Mouse (Mus musculus) lung, embryonic 15.5 days (tissue): Measurements from ENCODE around the gene Nr1h3. TPM values are rescaled to one million over a fixed set of nuclear protein-coding genes. Genes with fewer than 3 reads are reported as not detected.

Experiments
- ATAC-seq: fragments of 200-750 bp; cut with Nextera tagmentation; 2 replicates; pipeline ENCODE4 v1.8.0; 2017; ENCODE audit warnings: moderate number of reproducible peaks, borderline replicate concordance; ENCODE audit not compliant: low FRiP score, low TSS enrichment; ENCODE audit errors: extremely low read depth
- H3K27ac ChIP-seq: fragments of 300-500 bp; sonication (generic); 2 replicates; pipeline ENCODE4 v1.5.1; 2015; ENCODE audit warnings: moderate library complexity, mild to moderate bottlenecking, inconsistent platforms
- H3K27me3 ChIP-seq: fragments of 300-500 bp; sonication (generic); 2 replicates; pipeline ENCODE4 v1.6.1; 2015; ENCODE audit warnings: inconsistent platforms
- H3K36me3 ChIP-seq: fragments of 300-500 bp; sonication (generic); 2 replicates; pipeline ENCODE4 v1.6.1; 2015; ENCODE audit warnings: inconsistent platforms
- H3K4me1 ChIP-seq: fragments of 300-500 bp; sonication (generic); 2 replicates; pipeline ENCODE4 v1.6.1; 2015; ENCODE audit warnings: inconsistent platforms
- H3K4me2 ChIP-seq: fragments of 300-500 bp; sonication (generic); 2 replicates; pipeline ENCODE4 v1.6.1; 2015; ENCODE audit warnings: inconsistent platforms, mild to moderate bottlenecking, moderate library complexity
- H3K4me3 ChIP-seq: fragments of 300-500 bp; sonication (generic); 2 replicates; pipeline ENCODE4 v1.5.1; 2015; ENCODE audit warnings: mild to moderate bottlenecking, inconsistent platforms
- H3K9ac ChIP-seq: fragments of 300-500 bp; sonication (generic); 2 replicates; pipeline ENCODE4 v1.6.1; 2015; ENCODE audit warnings: inconsistent platforms
- H3K9me3 ChIP-seq: fragments of 300-500 bp; sonication (generic); 2 replicates; pipeline ENCODE4 v1.6.1; 2016; ENCODE audit warnings: inconsistent platforms
- WGBS: fragments of 180-500 bp; shearing (Covaris S2); methylation state at CpG from one replicate; pipeline ENCODE4 v1.1.7; 2015; 5-methylcytosine and 5-hydroxymethylcytosine counted together
- polyA plus RNA-seq: library from polyadenylated mRNA; unstranded; fragments of >200 nt; fragmentation: Nextera tagmentation; extraction: Ambion mirVana; gene quantifications from 2 replicates; pipeline ENCODE4 v1.2.1, GENCODE M21; 2015

Gene Nr1h3
- polyA plus RNA-seq, 1 experiment from 2014 or later: 22.8 TPM

- under 1% methylated on average over 9 of the region's 9 CpGs for WGBS
- peak; percentile 95 for ATAC-seq
Measured at GRCm38 (mm10) chr2:91183148-91183513, 19.5 kb downstream of the Nr1h3 start.

GRCm38 (mm10) chr2:91182405-91183147 lies 20.1 kb downstream of the Nr1h3 start:
- under 1% methylated on average over 81 of the region's 81 CpGs for WGBS
- Histone ChIP-seq H3K4me1 (peaks cover 14% of the 10 kb centered on the region), H3K36me3 (no peaks in the 10 kb centered on the region), H3K9me3 (no peaks in the 10 kb centered on the region), H3K27ac (peak overlapping the region; percentile 54), H3K4me2 (peak overlapping the region; percentile 84), H3K9ac (peak overlapping the region; percentile 60), H3K4me3 (peak overlapping the region; percentile 80), H3K27me3 (no peaks in the 10 kb centered on the region)
- ATAC-seq: peak; percentile 93

More at GRCm38 (mm10) chr2:91183148-91183513, 19.5 kb downstream of the Nr1h3 start:
- peak overlapping the region; percentile 80 for H3K4me3 ChIP-seq
- no peaks in the 10 kb centered on the region for H3K9me3 ChIP-seq
- H3K4me1 ChIP-seq: peaks cover 14% of the 10 kb centered on the region
- H3K27ac ChIP-seq: peak overlapping the region; percentile 54
- H3K4me2 ChIP-seq: peak overlapping the region; percentile 84
- H3K36me3 ChIP-seq: no peaks in the 10 kb centered on the region
- H3K27me3 ChIP-seq: no peaks in the 10 kb centered on the region
- H3K9ac ChIP-seq: peak overlapping the region; percentile 60

GRCm38 (mm10) chr2:91182016-91182404 lies 20.6 kb downstream of the Nr1h3 start:
- WGBS: 9% methylated on average over 8 of the region's 8 CpGs

GRCm38 (mm10) chr2:91180706-91181105 lies 21.9 kb downstream of the Nr1h3 start:
- ATAC-seq: no peak
- Histone ChIP-seq H3K27ac (no peak overlapping the region), H3K36me3 (0 out of 2 replicates have a peak, but pooled peaks cover 7% of the 10 kb centered on the region), H3K4me3 (no peak overlapping the region), H3K4me1 (peaks cover 14% of the 10 kb centered on the region), H3K27me3 (no peaks in the 10 kb centered on the region), H3K9ac (no peak overlapping the region), H3K9me3 (no peaks in the 10 kb centered on the region), H3K4me2 (no peak overlapping the region)
- 69% methylated on average over 5 of the region's 5 CpGs for WGBS

More at GRCm38 (mm10) chr2:91182016-91182404, 20.6 kb downstream of the Nr1h3 start:
- no peaks in the 10 kb centered on the region for H3K27me3 ChIP-seq
- peak overlapping the region; percentile 80 for H3K4me3 ChIP-seq
- H3K9me3 ChIP-seq: no peaks in the 10 kb centered on the region
- H3K4me1 ChIP-seq: peaks cover 14% of the 10 kb centered on the region
- no peak overlapping the region for H3K27ac ChIP-seq
- peak overlapping the region; percentile 60; the same call in 1 of the 2 replicates for H3K9ac ChIP-seq
- H3K36me3 ChIP-seq: no peaks in the 10 kb centered on the region
- ATAC-seq: no peak
- peak overlapping the region; percentile 84 for H3K4me2 ChIP-seq

- Histone ChIP-seq H3K4me2 (no peak overlapping the region), H3K9me3 (no peaks in the 10 kb centered on the region), H3K36me3 (peaks cover 10% of the 10 kb centered on the region; the same call in 1 of the 2 replicates), H3K27ac (no peak overlapping the region), H3K9ac (no peak overlapping the region), H3K27me3 (no peaks in the 10 kb centered on the region), H3K4me1 (peaks cover 14% of the 10 kb centered on the region), H3K4me3 (no peak overlapping the region)
- no peak for ATAC-seq
- WGBS: 34% methylated on average over 4 of the region's 4 CpGs
Measured at GRCm38 (mm10) chr2:91179825-91180224, 22.8 kb downstream of the Nr1h3 start.

- no peaks in the 10 kb centered on the region for H3K27me3 ChIP-seq
- ATAC-seq: no peak
- WGBS: 65% methylated on average over 6 of the region's 6 CpGs
- peaks cover 20% of the 10 kb centered on the region for H3K36me3 ChIP-seq
- no peaks in the 10 kb centered on the region for H3K4me1 ChIP-seq
- H3K27ac ChIP-seq: no peak overlapping the region
- no peak overlapping the region for H3K4me3 ChIP-seq
- no peak overlapping the region for H3K4me2 ChIP-seq
- H3K9me3 ChIP-seq: no peaks in the 10 kb centered on the region
- H3K9ac ChIP-seq: no peak overlapping the region
Measured at GRCm38 (mm10) chr2:91176234-91176633, 26.4 kb downstream of the Nr1h3 start.

GRCm38 (mm10) chr2:91175490-91175889 lies 27.1 kb downstream of the Nr1h3 start:
- no peak overlapping the region for H3K4me2 ChIP-seq
- H3K27ac ChIP-seq: no peak overlapping the region
- no peak overlapping the region for H3K4me3 ChIP-seq
- no peaks in the 10 kb centered on the region for H3K27me3 ChIP-seq
- no peak for ATAC-seq
- no peak overlapping the region for H3K9ac ChIP-seq
- 73% methylated on average over 4 of the region's 4 CpGs for WGBS
- H3K36me3 ChIP-seq: peaks cover 20% of the 10 kb centered on the region
- no peaks in the 10 kb centered on the region for H3K9me3 ChIP-seq
- no peaks in the 10 kb centered on the region for H3K4me1 ChIP-seq

- H3K36me3 ChIP-seq: peaks cover 24% of the 10 kb centered on the region
- WGBS: 53% methylated on average over 25 of the region's 25 CpGs
Measured at GRCm38 (mm10) chr2:91169587-91170322, 32.9 kb downstream of the Nr1h3 start.

GRCm38 (mm10) chr2:91167629-91168028 lies 35.0 kb downstream of the Nr1h3 start:
- Histone ChIP-seq H3K36me3 (peaks cover 22% of the 10 kb centered on the region), H3K4me3 (no peak overlapping the region), H3K9ac (no peak overlapping the region), H3K27ac (no peak overlapping the region), H3K9me3 (no peaks in the 10 kb centered on the region), H3K4me1 (no peaks in the 10 kb centered on the region), H3K4me2 (no peak overlapping the region), H3K27me3 (no peaks in the 10 kb centered on the region)
- WGBS: 63% methylated on average over 4 of the region's 4 CpGs
- no peak for ATAC-seq

More at GRCm38 (mm10) chr2:91169587-91170322, 32.9 kb downstream of the Nr1h3 start:
- H3K4me1 ChIP-seq: no peaks in the 10 kb centered on the region
- peak; percentile 68; the same call in 1 of the 2 replicates for ATAC-seq
- H3K9me3 ChIP-seq: no peaks in the 10 kb centered on the region
- H3K9ac ChIP-seq: no peak overlapping the region
- no peaks in the 10 kb centered on the region for H3K27me3 ChIP-seq
- H3K4me3 ChIP-seq: no peak overlapping the region
- peak overlapping the region; percentile 35 for H3K27ac ChIP-seq
- H3K4me2 ChIP-seq: peak overlapping the region; percentile 16; the same call in 1 of the 2 replicates

GRCm38 (mm10) chr2:91164991-91165390 lies 37.6 kb downstream of the Nr1h3 start:
- no peaks in the 10 kb centered on the region for H3K27me3 ChIP-seq
- no peak overlapping the region for H3K4me3 ChIP-seq
- no peak overlapping the region for H3K4me2 ChIP-seq
- H3K9ac ChIP-seq: no peak overlapping the region
- 0 out of 2 replicates have a peak, but pooled peaks cover 8% of the 10 kb centered on the region for H3K4me1 ChIP-seq
- ATAC-seq: no peak
- 75% methylated on average over 6 of the region's 6 CpGs for WGBS
- H3K9me3 ChIP-seq: no peaks in the 10 kb centered on the region
- peaks cover 19% of the 10 kb centered on the region; the same call in 1 of the 2 replicates for H3K36me3 ChIP-seq
- no peak overlapping the region for H3K27ac ChIP-seq

- no peak overlapping the region for H3K27ac ChIP-seq
- 81% methylated on average over 5 of the region's 5 CpGs for WGBS
- ATAC-seq: no peak
- H3K4me2 ChIP-seq: no peak overlapping the region
- peaks cover 22% of the 10 kb centered on the region; the same call in 1 of the 2 replicates for H3K36me3 ChIP-seq
- no peak overlapping the region for H3K4me3 ChIP-seq
- no peak overlapping the region for H3K9ac ChIP-seq
- no peaks in the 10 kb centered on the region for H3K27me3 ChIP-seq
- H3K9me3 ChIP-seq: no peaks in the 10 kb centered on the region
- H3K4me1 ChIP-seq: 0 out of 2 replicates have a peak, but pooled peaks cover 8% of the 10 kb centered on the region
Measured at GRCm38 (mm10) chr2:91163532-91163931, 39.1 kb downstream of the Nr1h3 start.

- peaks cover 25% of the 10 kb centered on the region; the same call in 1 of the 2 replicates for H3K36me3 ChIP-seq
- no peaks in the 10 kb centered on the region for H3K27me3 ChIP-seq
- no peak for ATAC-seq
- H3K4me1 ChIP-seq: 0 out of 2 replicates have a peak, but pooled peaks cover 8% of the 10 kb centered on the region
- no peak overlapping the region for H3K9ac ChIP-seq
- H3K9me3 ChIP-seq: no peaks in the 10 kb centered on the region
- no peak overlapping the region for H3K27ac ChIP-seq
- no peak overlapping the region for H3K4me3 ChIP-seq
- H3K4me2 ChIP-seq: no peak overlapping the region
- 69% methylated on average over 4 of the region's 4 CpGs for WGBS
Measured at GRCm38 (mm10) chr2:91162952-91163351, 39.7 kb downstream of the Nr1h3 start.
